Mouse (Mus musculus): ENCODE measurements around the gene Dnah17.

Gene Dnah17

GRCm38 (mm10) chr11:118130534-118130933, at the start of gene Dnah17:
Dnah17 (minus strand) TSS chr11:118130634.
- DNase-seq, result no peak

GRCm38 (mm10) chr11:118180199-118180598, 49.8 kb upstream of the Dnah17 start:
- no peak for DNase-seq

GRCm38 (mm10) chr11:118178236-118178635, 47.8 kb upstream of the Dnah17 start:
- DNase-seq, result no peak

- peak; percentile 37 for DNase-seq
These were observed 44.3 kb upstream of the Dnah17 start for GRCm38 (mm10) chr11:118174752-118175151.

- no peak for DNase-seq
These were observed 42.3 kb upstream of the Dnah17 start for GRCm38 (mm10) chr11:118172768-118173167.

- DNase-seq, result no peak
These were observed 39.9 kb upstream of the Dnah17 start for GRCm38 (mm10) chr11:118170333-118170732.

GRCm38 (mm10) chr11:118168714-118169113, 38.3 kb upstream of the Dnah17 start:
- DNase-seq, result no peak

GRCm38 (mm10) chr11:118166626-118167025, 36.2 kb upstream of the Dnah17 start:
- no peak for DNase-seq

- peak; percentile 26 for DNase-seq
These were observed 35.2 kb upstream of the Dnah17 start for GRCm38 (mm10) chr11:118165681-118166080.

- no peak for DNase-seq
These were observed 34.1 kb upstream of the Dnah17 start for GRCm38 (mm10) chr11:118164566-118164965.

GRCm38 (mm10) chr11:118162245-118162644, 31.8 kb upstream of the Dnah17 start:
- peak; percentile 43 for DNase-seq

- no peak for DNase-seq
These were observed 30.8 kb upstream of the Dnah17 start for GRCm38 (mm10) chr11:118161240-118161639.

GRCm38 (mm10) chr11:118160763-118161162, 30.3 kb upstream of the Dnah17 start:
- no peak for DNase-seq

GRCm38 (mm10) chr11:118158753-118159152, 28.3 kb upstream of the Dnah17 start:
- no peak for DNase-seq

- DNase-seq, result peak; percentile 52
These were observed 26.1 kb upstream of the Dnah17 start for GRCm38 (mm10) chr11:118156480-118157060.

- no peak for DNase-seq
These were observed 22.5 kb upstream of the Dnah17 start for GRCm38 (mm10) chr11:118152964-118153363.

GRCm38 (mm10) chr11:118151423-118152180, 21.2 kb upstream of the Dnah17 start:
- no peak for DNase-seq

- DNase-seq, result peak; percentile 46
These were observed 19.8 kb upstream of the Dnah17 start for GRCm38 (mm10) chr11:118150115-118150701.

GRCm38 (mm10) chr11:118147877-118148637, 17.6 kb upstream of the Dnah17 start:
- DNase-seq, result no peak

- no peak for DNase-seq
These were observed 16.0 kb upstream of the Dnah17 start for GRCm38 (mm10) chr11:118146446-118146845.

- peak; percentile 73 for DNase-seq
These were observed 15.4 kb upstream of the Dnah17 start for GRCm38 (mm10) chr11:118145771-118146351.

GRCm38 (mm10) chr11:118145092-118145491, 14.7 kb upstream of the Dnah17 start:
- DNase-seq, result no peak

- no peak for DNase-seq
These were observed 13.3 kb upstream of the Dnah17 start for GRCm38 (mm10) chr11:118143731-118144130.

Measured in kidney, postnatal 14 days (tissue).